Mouse (Mus musculus) lung, postnatal 14 days (tissue): ENCODE data around the gene Gpx3.

ENCODE experiments used
- DNase-seq: peaks from one replicate; pipeline ENCODE4 v3.0.0; 2021

Gene Gpx3

GRCm38 (mm10) chr11:54913841-54914240 lies 11.6 kb downstream of the Gpx3 start:
- no peak for DNase-seq

GRCm38 (mm10) chr11:54917461-54917860 lies 15.2 kb downstream of the Gpx3 start:
- DNase-seq: no peak

- DNase-seq: no peak
These were observed 16.0 kb downstream of the Gpx3 start for GRCm38 (mm10) chr11:54918273-54918672.

- no peak for DNase-seq
These were observed 18.1 kb downstream of the Gpx3 start for GRCm38 (mm10) chr11:54920127-54920972.

GRCm38 (mm10) chr11:54920973-54921580 lies 18.8 kb downstream of the Gpx3 start:
- DNase-seq: no peak

- DNase-seq: no peak
These were observed 19.5 kb downstream of the Gpx3 start for GRCm38 (mm10) chr11:54921798-54922197.

- DNase-seq: no peak
These were observed 20.2 kb downstream of the Gpx3 start for GRCm38 (mm10) chr11:54922488-54922887.

GRCm38 (mm10) chr11:54924145-54924544 lies 21.9 kb downstream of the Gpx3 start:
- DNase-seq: no peak

- DNase-seq: peak; percentile 82
These were observed 25.3 kb downstream of the Gpx3 start for GRCm38 (mm10) chr11:54927346-54928140.

- DNase-seq: no peak
These were observed 26.0 kb downstream of the Gpx3 start for GRCm38 (mm10) chr11:54928219-54928618.

- no peak for DNase-seq
These were observed 26.6 kb downstream of the Gpx3 start for GRCm38 (mm10) chr11:54928886-54929285.

GRCm38 (mm10) chr11:54929290-54929689 lies 27.0 kb downstream of the Gpx3 start:
- no peak for DNase-seq

GRCm38 (mm10) chr11:54929744-54930143 lies 27.5 kb downstream of the Gpx3 start:
- no peak for DNase-seq

GRCm38 (mm10) chr11:54930318-54930979 lies 28.2 kb downstream of the Gpx3 start:
- peak; percentile 73 for DNase-seq

GRCm38 (mm10) chr11:54931405-54932093 lies 29.3 kb downstream of the Gpx3 start:
- peak; percentile 76 for DNase-seq

GRCm38 (mm10) chr11:54932540-54932939 lies 30.3 kb downstream of the Gpx3 start:
- no peak for DNase-seq

GRCm38 (mm10) chr11:54934198-54934597 lies 31.9 kb downstream of the Gpx3 start:
- DNase-seq: no peak

GRCm38 (mm10) chr11:54936035-54936770 lies 34.0 kb downstream of the Gpx3 start:
- peak; percentile 59 for DNase-seq

GRCm38 (mm10) chr11:54936771-54937140 lies 34.5 kb downstream of the Gpx3 start:
- no peak for DNase-seq

GRCm38 (mm10) chr11:54939501-54939900 lies 37.2 kb downstream of the Gpx3 start:
- no peak for DNase-seq

GRCm38 (mm10) chr11:54940056-54940455 lies 37.8 kb downstream of the Gpx3 start:
- DNase-seq: no peak

- DNase-seq: no peak
These were observed 42.4 kb downstream of the Gpx3 start for GRCm38 (mm10) chr11:54944702-54945101.
